Mouse (Mus musculus): ENCODE measurements around the gene Dntt.
A peak's percentile ranks its signal among the peaks of the same experiment; 100 is the strongest.

The Dntt gene

DNA sequence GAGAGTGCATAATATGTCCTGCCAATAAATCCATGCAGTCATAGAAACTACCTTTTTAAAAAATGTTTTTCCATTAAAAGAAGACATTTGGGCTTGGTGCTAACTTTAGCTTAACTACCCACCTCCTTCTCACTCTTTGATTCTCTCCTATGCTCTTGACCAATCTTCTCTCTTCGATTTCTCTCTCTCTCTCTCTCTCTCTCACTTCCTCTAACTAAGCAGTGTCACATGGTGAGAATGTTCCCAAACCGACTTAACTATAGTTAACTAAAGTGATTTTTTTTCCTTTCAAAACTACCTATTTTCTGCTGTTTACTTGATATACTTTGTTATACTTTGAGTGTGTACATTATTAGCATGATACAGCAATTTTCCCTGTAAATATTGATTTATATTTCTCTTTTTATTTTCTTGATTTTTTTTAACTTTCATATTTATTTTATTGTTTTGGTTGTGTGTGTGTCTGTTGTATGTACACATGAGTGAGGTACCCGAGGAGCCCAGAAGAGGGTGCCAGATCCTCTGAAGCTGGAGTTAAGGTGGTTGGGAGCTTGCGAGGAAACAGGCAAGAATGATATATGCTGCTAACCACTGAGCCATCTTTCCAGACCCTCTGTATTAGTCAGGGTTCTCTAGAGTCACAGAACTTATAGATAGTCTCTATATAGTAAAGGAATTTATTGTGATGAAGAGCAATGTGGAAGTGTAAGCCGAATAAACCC lies 20.2 kb upstream of the Dntt start:
- no peak for DNase-seq (ENCODE audit: low spot score)

DNA sequence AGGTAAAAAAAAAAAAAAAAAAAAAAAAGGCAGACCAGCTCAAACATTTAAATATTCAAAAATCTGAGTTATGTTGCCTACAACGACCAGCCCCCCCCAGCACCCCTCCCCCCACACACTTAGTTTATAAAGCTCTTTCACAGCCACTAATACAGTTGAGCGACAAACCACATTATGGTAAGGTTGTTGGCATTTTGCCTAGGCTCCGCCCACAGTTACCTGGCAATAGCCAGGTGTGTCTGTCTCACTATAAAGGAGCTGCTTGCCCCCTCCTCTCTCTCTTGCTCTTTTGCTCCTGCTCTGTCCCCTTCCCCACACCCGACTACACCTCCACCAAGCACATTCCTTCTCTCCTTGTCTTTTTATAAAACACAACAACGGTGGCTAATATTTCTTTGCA lies 17.4 kb upstream of the Dntt start:
- no peak for DNase-seq (ENCODE audit: low spot score)

DNA sequence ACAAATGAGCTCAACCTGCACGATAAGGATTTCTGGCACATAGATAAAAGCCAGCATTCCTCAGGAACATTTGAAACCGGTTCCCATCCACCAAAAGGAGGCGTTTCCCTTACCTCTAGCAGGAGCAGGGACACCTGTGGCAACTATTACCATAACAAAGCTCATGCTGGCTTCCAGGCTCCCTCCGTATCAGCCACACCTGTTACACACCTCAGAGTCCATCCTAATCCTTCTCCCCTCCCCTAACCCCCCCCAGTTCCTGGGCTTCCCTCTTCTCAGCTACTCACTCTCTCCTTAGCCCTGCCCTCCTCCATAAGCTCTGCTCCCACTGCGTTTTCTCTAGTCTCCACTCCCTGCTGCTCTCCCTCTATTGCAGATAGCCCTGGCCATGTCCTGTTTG lies 15.5 kb upstream of the Dntt start:
- no peak for DNase-seq (ENCODE audit: low spot score)

DNA sequence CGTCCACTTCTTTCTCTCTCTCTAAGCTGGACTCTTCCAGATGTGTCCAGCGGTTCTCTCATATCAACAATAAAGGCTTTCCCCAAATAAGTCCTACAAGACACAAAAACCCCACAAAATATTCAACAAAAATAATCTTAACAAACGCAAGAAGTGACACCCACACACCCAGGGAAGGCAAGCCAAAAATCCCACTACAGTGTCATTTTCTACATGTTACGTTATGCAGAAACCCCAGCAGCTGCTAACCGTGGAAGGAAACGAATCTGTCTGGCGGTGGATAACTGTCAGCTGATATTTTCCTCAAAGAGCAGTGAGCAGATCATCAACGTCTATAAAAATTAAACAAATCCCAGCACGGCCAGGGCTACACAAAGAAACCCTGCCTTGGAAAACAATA lies 15.1 kb upstream of the Dntt start:
- no peak for DNase-seq (ENCODE audit: low spot score)

DNA sequence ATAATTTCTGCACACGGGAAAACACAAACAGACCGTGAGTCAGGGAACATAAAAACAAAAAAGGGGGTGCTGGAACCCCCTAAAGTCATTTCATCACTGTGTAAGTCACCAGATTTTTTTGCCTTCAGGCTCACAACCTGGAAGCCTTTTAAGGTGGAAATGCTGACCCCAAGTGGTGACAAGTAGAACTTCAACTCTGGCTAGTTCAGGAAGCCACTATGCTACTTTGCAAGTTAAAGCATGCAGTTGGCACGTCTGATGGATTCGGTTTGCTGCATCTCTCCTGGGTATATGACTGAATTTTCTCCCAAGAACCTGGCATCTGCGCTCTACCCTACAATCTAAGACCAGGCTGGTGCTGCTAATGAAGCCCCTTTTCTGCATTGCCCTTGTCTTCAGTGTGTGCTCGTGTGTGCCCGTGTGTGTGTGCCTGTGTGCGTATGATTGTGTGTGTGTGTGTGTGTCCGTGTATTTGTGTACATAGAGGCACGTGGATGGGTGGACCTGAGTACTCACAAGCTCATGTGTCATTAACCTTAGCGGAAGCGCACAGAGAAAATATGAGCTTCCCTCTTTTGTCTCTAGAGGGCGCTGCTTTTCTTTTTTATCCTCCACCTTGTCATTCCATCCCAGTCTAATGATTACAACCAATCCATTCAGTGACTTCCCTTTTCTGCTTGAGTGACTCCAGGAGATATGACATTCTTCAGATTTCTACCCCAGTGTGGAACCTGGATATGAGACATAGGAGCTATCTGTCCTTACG lies 12.9 kb upstream of the Dntt start:
- DNase-seq (ENCODE audit: low spot score) = peak; percentile 35

DNA sequence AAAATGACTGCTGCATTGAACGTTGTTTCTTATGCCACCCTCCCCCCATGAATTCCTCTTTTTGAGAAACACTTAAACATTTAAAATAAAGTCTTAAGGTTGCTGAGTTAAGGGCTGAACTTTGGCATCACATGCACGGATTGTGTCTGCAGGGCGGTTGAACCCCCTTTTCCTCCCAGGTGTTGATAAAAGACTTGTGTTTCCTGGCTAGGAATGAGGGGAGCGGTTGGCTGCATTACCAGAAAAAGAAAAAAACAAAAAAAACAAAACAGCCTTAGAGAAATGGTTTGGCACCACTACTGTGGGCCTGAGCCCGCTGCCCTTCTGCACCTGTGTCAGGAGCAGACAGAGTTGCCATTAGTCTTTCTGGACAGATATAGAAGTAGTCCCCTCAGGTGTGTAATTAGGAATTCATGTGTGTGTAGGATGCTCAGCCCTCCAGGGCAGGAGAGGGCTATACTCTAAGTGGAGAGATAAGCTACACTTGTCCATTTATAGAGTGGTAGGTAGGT lies 9.9 kb upstream of the Dntt start:
- DNase-seq (ENCODE audit: low spot score) = no peak

DNA sequence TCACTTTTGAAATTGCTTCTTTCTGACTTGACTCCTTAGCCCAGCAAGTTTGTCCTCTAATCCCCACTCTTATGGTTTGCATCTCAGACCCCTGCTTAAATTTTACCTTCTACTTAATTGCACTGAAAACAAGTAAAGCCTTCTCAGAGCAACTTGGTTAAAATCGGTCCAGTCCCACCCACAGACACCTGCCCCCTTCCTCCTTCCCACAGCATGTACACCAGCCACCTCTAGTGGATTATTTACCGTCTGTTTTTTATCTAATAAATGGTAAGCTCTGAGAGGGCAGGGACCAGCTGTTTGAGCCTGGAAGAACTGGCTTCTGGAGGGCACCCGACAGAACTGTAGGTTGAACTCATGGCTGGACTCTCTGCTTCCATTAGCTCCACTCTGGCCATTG lies 8.5 kb upstream of the Dntt start:
- DNase-seq (ENCODE audit: low spot score) = no peak

DNA sequence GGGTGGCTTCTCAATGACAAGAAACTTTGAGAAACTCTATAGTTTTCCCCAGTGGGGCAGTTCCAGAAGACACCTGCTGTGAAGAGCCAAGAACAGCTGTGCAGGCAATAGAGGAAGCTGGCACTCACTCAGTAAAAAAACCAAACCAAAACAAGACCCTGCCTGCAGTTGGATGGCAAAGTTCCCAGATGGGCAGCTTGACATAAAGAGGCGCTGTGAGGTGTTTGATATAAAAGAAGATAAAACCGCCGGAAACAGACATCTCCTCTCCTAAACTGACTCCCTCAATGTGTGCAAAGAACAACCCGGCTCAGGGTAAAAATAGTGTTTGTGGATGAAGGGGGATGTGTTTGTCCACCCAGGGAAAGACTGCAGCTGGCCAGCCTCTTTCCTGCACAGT lies 6.8 kb upstream of the Dntt start:
- DNase-seq (ENCODE audit: low spot score) = no peak

DNA sequence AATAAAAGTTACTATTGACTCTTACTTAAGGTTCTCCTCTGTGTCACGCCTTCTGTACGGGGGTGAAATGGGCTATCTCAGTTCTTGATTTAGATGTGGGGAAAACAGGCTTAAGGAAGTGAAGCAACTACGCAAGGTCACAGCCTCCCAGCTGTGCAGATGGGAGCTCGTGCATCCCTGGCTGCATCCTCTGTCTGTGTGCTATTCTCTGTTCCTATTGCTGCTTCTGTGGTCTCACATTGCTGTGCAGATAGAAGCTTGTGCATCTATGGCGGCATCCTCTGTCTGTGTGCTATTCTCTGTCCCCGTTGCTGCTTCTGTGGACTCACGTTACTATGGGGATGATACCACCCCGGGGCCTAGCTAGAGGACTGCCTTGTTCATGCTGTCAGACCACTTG lies 2.5 kb upstream of the Dntt start:
- no peak for DNase-seq (ENCODE audit: low spot score)

DNA sequence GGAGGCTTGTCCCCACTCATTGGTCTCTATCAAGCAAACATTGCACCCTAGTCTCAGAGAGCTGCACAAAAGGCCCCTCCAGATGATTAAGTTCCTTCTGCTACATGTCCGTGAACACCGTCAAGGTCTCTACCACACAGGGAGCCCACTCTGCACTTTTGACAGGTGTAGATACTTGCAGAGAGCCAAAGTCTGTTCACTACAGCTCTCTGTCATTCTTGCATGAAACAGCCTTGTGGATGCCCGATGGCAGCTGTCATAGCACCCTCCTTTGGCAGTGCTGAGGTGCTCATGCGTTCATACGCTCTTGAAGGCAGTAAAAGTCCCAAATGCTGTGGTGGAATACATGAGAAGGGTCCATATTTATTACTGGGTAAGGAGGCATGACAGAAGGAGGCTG lies 2.1 kb upstream of the Dntt start:
- DNase-seq (ENCODE audit: low spot score) = no peak

DNA sequence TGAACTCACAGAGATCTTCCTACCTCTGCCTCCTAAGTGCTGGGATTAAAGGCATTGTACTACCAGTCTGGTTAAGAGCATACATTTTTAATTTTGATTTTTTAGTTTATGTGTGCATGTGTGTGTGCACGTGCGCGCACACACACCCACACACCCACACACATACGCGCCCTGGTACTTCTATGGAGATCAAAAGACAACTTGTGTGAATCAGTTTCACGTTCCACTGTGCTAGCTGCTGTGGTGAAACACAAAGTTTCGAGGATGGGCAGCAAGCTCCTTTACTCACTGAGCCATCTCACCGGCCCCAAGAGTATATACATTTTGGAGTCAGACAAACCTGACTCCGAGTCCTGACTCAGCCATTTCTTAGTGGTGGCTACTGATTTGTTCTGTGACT lies 1.5 kb upstream of the Dntt start:
- DNase-seq (ENCODE audit: low spot score) = no peak

DNA sequence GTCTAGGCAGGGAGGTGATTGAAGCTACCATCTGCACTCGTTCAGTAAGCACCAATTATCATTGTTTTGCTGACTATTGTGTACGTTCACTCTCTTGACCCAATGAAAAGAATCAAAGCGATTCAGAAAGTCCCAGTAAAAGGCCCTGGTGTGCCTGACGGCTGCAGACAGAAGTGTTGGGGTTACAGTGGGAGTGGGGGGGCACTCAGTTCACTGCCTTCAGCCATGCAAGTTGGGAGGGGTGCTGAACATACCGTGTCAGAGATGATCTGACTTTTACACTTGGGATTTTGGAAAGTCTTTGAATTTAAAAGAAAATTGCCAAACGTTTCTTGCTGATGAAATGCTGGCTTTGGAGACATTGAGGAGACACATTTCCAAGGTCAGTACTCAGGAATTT lies 1.1 kb downstream of the Dntt start:
- no peak for DNase-seq (ENCODE audit: low spot score)

DNA sequence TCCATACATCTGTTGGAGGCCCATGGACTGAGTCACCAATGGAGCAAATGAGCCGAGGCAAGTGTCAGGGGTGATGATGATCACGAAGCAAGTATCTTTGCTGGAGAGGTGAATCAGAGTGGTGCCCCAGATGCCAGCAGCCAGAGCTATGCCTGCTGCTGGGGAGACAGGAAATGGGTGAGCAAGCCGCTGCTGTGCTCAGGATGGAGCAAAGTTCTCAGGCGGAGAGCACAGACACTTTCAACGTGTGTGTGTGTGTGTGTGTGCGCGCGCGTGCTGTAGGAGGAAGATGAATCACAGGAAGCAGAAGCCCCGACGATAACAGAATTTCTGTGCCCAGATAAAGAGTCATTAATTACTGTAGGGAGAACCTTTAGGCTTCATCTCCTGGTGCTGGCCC lies 1.9 kb downstream of the Dntt start:
- no peak for DNase-seq (ENCODE audit: low spot score)

DNA sequence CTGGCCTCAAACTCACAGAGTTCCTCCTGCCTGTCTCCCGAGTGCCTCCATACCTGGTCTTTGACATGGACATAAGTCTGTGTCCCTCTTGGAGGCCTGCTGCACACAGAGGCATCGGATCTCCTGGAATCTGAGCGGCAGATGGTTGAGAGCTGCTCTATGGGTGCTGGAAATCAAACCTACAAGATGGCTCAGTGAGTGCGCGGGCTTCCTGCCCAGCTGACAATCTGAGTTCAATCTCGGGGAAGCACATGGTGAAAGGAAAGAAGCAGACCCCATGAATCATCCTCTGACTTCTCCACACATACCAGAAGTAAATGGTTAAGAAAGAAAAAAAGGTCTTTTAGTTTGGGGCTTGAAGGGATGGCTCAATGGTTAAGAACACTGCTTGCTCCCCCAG lies 2.8 kb downstream of the Dntt start:
- no peak for DNase-seq (ENCODE audit: low spot score)

DNA sequence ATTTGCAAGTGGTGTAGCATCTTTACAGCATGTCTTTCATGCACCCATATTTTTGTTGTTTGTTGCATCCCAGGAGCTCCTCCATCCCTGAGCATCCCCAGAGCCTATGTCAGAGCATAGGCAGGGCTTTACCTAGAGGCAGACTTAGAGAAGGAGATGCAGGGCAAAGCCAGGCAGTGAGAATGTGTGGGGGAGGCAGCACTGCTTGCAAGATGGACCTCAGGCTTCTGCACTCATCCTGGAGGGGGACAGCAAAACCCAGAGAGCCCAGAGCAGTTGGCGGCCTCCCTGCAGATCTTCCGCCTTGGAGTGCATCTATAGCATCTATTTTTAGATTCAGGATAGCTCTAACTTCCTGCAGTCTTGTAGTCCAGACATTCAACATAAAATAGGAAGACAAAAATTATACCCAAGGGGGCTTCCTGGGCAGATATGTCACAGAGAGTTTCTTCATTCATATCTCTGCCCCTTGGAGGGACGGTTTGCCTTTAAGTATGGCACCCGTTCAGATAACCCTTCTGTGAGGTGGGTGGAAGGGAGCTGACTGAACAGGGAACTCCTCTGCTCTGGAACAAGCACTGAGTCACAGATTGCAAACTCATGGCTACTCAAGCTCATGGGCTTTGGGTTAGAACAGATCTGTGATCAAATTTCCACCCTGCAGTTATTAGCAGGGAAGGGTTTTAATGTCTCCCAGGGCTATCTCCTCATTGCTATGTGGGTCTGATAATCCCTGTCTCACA lies 6.9 kb downstream of the Dntt start:
- DNase-seq (ENCODE audit: low spot score) = no peak

DNA sequence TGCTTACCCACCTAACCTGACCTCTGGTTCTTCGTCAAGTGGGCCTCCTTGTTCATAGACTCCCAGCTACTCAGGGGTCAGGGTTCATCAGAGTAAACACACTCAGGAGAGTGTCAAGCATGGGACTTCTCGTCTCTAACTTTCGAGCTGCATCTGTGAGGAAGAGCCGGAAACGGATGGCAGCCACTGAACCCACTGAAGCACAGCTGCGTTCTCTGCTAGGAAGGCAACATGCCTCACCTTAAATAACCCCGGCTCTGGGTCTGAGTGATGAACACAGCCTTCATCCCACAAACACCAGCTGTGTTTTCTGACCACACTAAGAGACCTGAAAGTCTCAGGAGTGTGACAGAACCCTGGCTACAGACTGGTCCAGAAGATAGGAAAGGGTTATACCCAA lies 10.0 kb downstream of the Dntt start:
- DNase-seq (ENCODE audit: low spot score) = no peak

DNA sequence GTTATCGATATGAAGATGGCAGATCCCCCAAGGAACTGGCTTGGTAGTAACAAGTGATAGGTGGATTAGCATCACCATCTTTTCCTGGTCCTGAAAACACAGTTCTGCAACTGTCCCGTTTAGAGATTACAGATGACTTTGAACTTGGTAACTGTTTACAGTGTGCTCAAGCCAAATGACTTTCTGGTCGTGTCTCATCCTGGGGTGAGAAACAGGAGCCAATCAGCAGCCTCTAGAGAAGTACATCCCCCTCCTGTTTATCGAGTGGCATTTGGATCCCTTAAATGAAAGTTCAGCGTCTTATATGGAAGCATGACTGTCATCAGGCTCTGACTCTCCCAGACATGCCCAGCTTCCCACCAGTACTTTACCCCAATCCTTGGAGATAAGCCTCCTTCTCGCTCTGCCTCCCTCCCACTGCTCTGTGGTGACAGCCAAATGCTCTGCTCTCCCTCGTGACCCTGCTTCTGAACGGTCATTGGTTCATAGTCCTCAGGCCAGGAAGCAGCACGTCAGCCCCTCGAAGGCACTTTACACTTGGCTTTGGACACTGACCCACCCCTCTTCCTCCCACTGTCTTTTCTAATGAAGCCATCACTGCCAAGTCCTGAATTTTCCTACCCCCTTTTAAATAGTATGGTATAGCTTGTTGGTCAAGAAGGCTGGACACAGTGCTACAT lies 16.2 kb downstream of the Dntt start:
- DNase-seq (ENCODE audit: low spot score) = no peak

DNA sequence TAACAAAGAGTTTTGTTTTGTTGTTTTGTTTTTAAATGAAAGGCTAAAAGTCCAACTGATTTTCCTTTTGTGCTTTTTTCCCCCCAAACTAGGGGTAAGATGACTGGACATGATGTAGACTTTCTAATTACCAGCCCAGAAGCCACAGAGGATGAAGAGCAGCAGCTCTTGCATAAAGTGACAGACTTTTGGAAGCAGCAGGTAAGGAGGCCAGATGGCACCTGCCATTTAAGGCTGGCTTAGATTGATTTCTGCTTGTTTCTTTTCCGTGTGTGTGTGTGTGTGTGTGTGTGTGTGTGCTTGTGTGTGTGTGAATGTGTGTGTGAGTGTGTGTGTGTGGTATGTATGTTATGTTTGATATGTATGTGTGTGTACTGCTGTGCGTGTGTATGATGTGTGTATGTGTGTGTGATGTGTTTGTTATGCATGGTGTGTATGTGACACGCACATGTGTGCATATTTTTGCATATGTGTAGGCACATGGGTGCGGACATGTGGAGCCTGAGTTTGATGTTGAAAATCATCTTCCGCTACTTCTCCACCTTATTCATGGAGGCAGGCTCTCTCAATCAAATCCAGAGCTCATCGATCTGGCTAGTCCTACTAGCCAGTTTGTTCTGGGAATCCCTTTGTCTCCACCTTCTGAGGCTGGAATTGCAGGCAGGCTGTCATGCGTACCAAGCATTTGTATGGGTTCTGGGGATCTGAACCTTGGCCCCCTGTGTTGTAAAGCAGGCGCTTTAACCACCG lies 18.5 kb downstream of the Dntt start:
- no peak for DNase-seq (ENCODE audit: low spot score)

DNA sequence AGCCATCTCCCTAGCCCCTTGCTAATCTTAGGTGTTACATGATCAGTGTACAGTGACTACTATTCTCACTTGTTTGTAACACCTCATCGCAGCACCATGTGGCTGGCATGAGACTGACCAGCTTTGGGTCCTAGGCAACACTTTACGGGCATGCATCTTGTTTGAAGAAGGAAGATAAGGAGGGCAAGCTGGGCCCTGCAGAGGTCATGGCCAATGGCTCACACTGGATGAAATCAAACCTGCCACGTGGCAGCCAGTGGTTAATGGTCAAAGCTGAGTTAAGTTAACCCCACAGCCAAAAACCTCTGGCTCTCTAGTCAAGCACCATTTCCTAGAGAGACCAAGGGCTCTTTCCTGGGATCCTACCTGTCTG lies 19.1 kb downstream of the Dntt start:
- no peak for DNase-seq (ENCODE audit: low spot score)

DNA sequence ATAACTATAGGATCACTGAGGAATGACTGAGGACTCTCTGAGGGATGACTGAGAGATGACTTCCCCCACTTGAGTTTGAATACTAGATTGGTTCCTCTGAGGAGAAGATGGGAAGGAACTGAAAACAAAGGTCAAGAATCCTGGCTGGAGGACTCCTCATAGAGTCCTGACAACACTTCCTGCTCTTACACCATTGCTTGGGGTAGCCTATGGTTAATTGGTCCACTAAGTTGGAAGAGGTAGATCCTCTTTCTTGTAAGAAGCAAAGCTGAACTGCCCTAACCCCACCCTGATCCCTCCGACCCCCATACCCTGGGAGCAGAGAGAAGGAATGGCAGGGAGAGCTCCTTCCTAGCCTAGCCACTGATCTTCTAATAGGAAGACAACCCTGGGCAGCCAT lies 22.6 kb downstream of the Dntt start:
- DNase-seq (ENCODE audit: low spot score) = no peak

DNA sequence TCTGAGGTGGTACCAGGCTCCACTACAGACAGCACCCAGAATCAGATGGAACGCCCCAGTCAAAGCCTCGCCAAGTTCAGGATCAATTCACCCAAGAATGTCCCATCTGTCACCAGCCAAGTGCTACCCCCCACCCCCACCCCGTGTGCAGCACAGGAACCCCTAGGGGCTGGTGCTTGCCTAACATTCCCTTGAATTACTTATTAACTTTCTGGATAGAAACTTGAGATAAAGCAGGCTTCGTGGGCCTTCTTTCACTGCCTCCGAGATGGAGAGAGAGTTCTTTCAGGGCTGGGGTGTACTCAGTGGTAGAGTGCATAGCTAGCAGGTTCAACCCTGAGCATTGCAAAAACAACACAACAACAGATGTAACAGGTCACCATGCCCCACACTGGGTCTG lies 23.2 kb downstream of the Dntt start:
- peak; percentile 44 for DNase-seq (ENCODE audit: low spot score)

DNA sequence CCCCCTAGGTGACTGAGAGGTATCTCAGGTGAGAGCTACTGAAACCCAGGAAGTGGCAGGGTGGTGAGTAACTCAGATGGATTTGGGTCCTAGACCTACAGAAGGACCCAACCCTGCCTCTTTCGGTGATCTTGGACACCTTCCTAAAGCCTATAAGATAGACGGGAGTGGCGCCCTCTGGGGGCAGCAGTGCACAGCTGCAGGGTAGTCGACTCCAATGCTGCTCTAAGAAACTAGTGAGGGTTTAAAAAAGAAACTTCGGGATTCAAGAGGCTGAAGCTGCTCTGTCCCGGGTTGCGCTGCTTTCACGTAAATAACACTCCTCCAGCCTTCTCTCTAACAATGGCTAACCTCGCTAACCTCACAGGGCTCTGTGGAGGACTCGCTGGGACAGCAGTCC lies 24.5 kb downstream of the Dntt start:
- DNase-seq (ENCODE audit: low spot score) = no peak
